Mouse (Mus musculus) ES-E14 (cell line): ENCODE measurements at regions not wholly inside any gene's neighbourhood (a gene's known extent, or its start where the extent isn't known, plus 50 kb on each side); places are given as distances from the start of the nearest gene placed in this dataset.

Experiments
- CHD2 ChIP-seq: IDR thresholded peaks from 2 replicates; pipeline ENCODE4 v1.6.1; 2014; ENCODE audit warnings: mild to moderate bottlenecking, low read depth, low read length, inconsistent platforms
- ZNF384 ChIP-seq: IDR thresholded peaks from 2 replicates; pipeline ENCODE4 v1.6.1; 2012; ENCODE audit warnings: low read depth, low read length, inconsistent platforms

DNA sequence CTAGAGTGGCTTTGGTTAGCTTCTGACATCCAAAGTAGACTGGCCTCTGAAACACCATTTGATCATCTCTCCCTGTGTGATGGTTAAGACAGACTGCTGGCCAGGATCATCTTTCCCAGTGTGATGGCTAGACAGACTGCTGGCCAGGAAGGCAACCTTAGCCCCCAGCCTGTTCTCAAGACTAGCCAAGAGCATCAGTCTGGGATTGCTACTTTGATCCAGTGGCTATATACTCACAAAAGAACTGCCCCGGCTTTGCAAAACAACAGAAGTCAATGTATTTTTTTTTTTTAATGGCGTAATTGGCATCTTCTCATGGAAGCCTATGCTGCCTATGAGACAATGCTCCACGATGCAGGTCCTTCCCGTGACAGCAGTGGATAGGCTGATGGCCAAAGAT lies 113.6 kb upstream of the Npvf start:
- TF ChIP-seq ZNF384: no peak
- no peak for TF ChIP-seq CHD2
